In the genomic region with DNA sequence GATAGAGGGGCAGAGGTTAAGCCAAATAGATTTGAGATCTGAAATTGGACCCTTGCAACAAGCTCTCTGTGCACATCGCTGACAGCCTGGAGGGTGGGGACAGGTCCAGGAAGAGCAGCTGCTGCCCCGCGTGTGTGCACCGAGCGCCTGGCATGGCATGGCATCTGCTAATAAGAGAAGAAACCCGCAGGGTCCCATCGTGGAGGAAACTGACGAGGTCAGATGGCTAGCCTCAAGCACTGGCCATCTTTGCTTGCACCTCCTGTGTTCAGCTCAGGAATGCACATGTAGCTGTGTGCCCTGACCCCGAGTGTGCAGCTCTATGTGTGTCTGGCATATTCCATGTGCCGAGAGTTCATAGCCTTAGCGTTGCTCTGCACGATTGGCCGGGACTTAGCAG, we compare ENCODE assay signal across 31 mouse cellular contexts.
DNase-seq lines count a peak whose midpoint lies in the region; ATAC-seq and TF ChIP-seq lines count a peak whose summit lies in the region.
"Had no signal": no experiment of that assay in that cellular context is flagged by ENCODE, and none has a peak within 500 bp of the region (broad histone marks: within the 10 kb centered on the region; RNA-seq: fewer than 3 reads in every experiment).

No protein-coding gene starts in this region.

- peaks cover 73% of the 10 kb centered on the region for H3K9me3 ChIP-seq in megakaryocyte, embryonic 14.5 days
- 0 out of 2 replicates have a peak, but pooled peaks cover 2% of the 10 kb centered on the region for H3K9me3 ChIP-seq in liver, postnatal 0 days (ENCODE audit: low read length)
- H3K9me3 ChIP-seq: kidney, embryonic 15.5 days; midbrain, embryonic 15.5 days; neural tube, embryonic 13.5 days had no signal

- H3K27ac ChIP-seq in liver, postnatal 0 days (ENCODE audit: low read depth): no peak overlapping the region
- H3K27ac ChIP-seq: embryonic facial prominence, embryonic 13.5 days; forebrain, embryonic 13.5 days; gastrocnemius, adult 2 months; heart, embryonic 10.5 days; kidney, embryonic 15.5 days; liver, embryonic 13.5 days; midbrain, embryonic 15.5 days; neural tube, embryonic 13.5 days had no signal

- no peaks in the 10 kb centered on the region for H3K4me1 ChIP-seq in megakaryocyte, embryonic 14.5 days
- H3K4me1 ChIP-seq in liver, postnatal 0 days (ENCODE audit: insufficient read depth): no peaks in the 10 kb centered on the region
- H3K4me1 ChIP-seq: embryonic facial prominence, embryonic 13.5 days; heart, embryonic 10.5 days; kidney, embryonic 15.5 days; liver, embryonic 13.5 days; neural tube, embryonic 13.5 days had no signal

- 84% methylated on average over 13 of the region's 13 CpGs for WGBS in liver, postnatal 0 days (ENCODE audit: insufficient replicate concordance)

- H3K27me3 ChIP-seq in megakaryocyte, embryonic 14.5 days (replicated peaks): no peaks in the 10 kb centered on the region
- H3K27me3 ChIP-seq in liver, postnatal 0 days (ENCODE audit: insufficient read depth, low read length): no peaks in the 10 kb centered on the region
- H3K27me3 ChIP-seq: CH12.LX; embryonic facial prominence, embryonic 13.5 days; kidney, embryonic 15.5 days; liver, embryonic 13.5 days; midbrain, embryonic 15.5 days; neural tube, embryonic 13.5 days had no signal

- no peak overlapping the region for H3K4me2 ChIP-seq in liver, postnatal 0 days (ENCODE audit: low read depth, low read length)
- H3K4me2 ChIP-seq: embryonic facial prominence, embryonic 13.5 days; forebrain, embryonic 13.5 days; kidney, embryonic 15.5 days; liver, embryonic 13.5 days; lung, embryonic 14.5 days; midbrain, embryonic 15.5 days; neural tube, embryonic 13.5 days had no signal

- no peak for TF ChIP-seq EP300 in liver, postnatal 0 days (IDR thresholded peaks at IDR 0.05; ENCODE audit: low read depth)

- ATAC-seq in megakaryocyte, adult 5-6 weeks (ENCODE audit: poor library complexity, severe bottlenecking): no peak
- ATAC-seq in liver, postnatal 0 days: no peak
- ATAC-seq: forebrain, embryonic 13.5 days; intestine, postnatal 0 days; midbrain, embryonic 15.5 days; Patski had no signal

- no peaks in the 10 kb centered on the region for H3K36me3 ChIP-seq in megakaryocyte, embryonic 14.5 days (replicated peaks; ENCODE audit: low read length)
- H3K36me3 ChIP-seq in liver, postnatal 0 days (replicated peaks; ENCODE audit: insufficient read depth, low read length): no peaks in the 10 kb centered on the region
- H3K36me3 ChIP-seq: embryonic facial prominence, embryonic 13.5 days; G1E; heart, embryonic 10.5 days; kidney, embryonic 15.5 days; liver, embryonic 13.5 days; midbrain, embryonic 15.5 days; neural tube, embryonic 13.5 days had no signal

- peak; percentile 41 for DNase-seq in cerebellum, adult 11 months
- peak; percentile 56 for DNase-seq in cerebellum, adult 9-10 months
- DNase-seq in urinary bladder, postnatal 4 days (ENCODE audit: low spot score in 2 of 2): no peak
- no peak for DNase-seq in liver, postnatal 0 days
- no peak for DNase-seq in urinary bladder, postnatal 10 days (ENCODE audit: low spot score)
- DNase-seq: adrenal gland, adult 8-10 months; B cell, adult 2 months; embryo, embryonic 11 days; gastrocnemius, adult 2 months; heart, postnatal 4 days; kidney, postnatal 36 days; liver, embryonic 13.5 days; lung, embryonic 14.5 days; right cerebral cortex, adult 18-20 months; right cerebral cortex, postnatal 4 days; thymus, adult 18-20 months; thymus, postnatal 4 days had no signal

- no peak overlapping the region for H3K9ac ChIP-seq in liver, postnatal 0 days (replicated peaks)
- H3K9ac ChIP-seq: embryonic facial prominence, embryonic 13.5 days; forebrain, embryonic 13.5 days; kidney, embryonic 15.5 days; liver, embryonic 13.5 days; lung, embryonic 14.5 days; midbrain, embryonic 15.5 days; neural tube, embryonic 13.5 days had no signal

- H3K4me3 ChIP-seq in megakaryocyte, embryonic 14.5 days (replicated peaks): peak overlapping the region; percentile 67
- H3K4me3 ChIP-seq in liver, postnatal 0 days (ENCODE audit: low read depth, low read length): no peak overlapping the region
- H3K4me3 ChIP-seq: embryonic facial prominence, embryonic 13.5 days; erythroblast, embryonic 14.5 days; forebrain, embryonic 13.5 days; gastrocnemius, adult 2 months; heart, embryonic 10.5 days; kidney, embryonic 15.5 days; liver, embryonic 13.5 days; midbrain, embryonic 15.5 days; myocyte; neural tube, embryonic 13.5 days had no signal

- no peak for TF ChIP-seq CTCF in liver, postnatal 0 days (IDR thresholded peaks at IDR 0.05; ENCODE audit: low read depth)

Comparison
In these comparisons a context has a peak if more than half of its experiments do, and no peak if none do; other contexts are left out.
1. DNase-seq: peak in cerebellum, adult 11 months (single experiment) and cerebellum, adult 9-10 months (single experiment); none in urinary bladder, postnatal 4 days (0 of 2), liver, postnatal 0 days (single experiment) and urinary bladder, postnatal 10 days (single experiment).